Mouse (Mus musculus) olfactory bulb, adult 2 months (tissue): ENCODE results near the gene Auts2.

Source experiments
- CTCF ChIP-seq: fragments of 200-500 bp; IDR thresholded peaks from 2 replicates; pipeline ENCODE4 v1.5.1; 2012; ENCODE audit warnings: low read depth, mild to moderate bottlenecking, low read length, moderate library complexity; ENCODE audit not compliant: insufficient read depth
- POLR2A ChIP-seq: fragments of 200-500 bp; IDR thresholded peaks from 2 replicates; pipeline ENCODE4 v1.6.1; 2012; ENCODE audit warnings: mild to moderate bottlenecking, low read depth, low read length, moderate library complexity; ENCODE audit not compliant: insufficient read depth

- TF ChIP-seq POLR2A (no peak), CTCF (no peak)
These were observed 411.2 kb downstream of the Auts2 start for GRCm38 (mm10) chr5:132131948-132132347.
